Mouse (Mus musculus) midbrain, embryonic 14.5 days (tissue): Measurements from ENCODE around the gene Ntn1. TPM values are rescaled to one million over a fixed set of nuclear protein-coding genes. Genes with fewer than 3 reads are reported as not detected.

Source experiments
- ATAC-seq: fragments of 200-750 bp; cut with Nextera tagmentation; 2 replicates; pipeline ENCODE4 v1.8.0; 2017; ENCODE audit warnings: moderate number of reproducible peaks, moderate library complexity; ENCODE audit not compliant: low FRiP score, low TSS enrichment
- DNase-seq: peaks from one replicate; pipeline ENCODE4 v3.0.0-alpha.2; 2015
- H3K27ac ChIP-seq: fragments of 300-500 bp; sonication (generic); replicated peaks from 2 replicates; pipeline ENCODE4 v1.5.1; 2014; ENCODE audit warnings: mild to moderate bottlenecking, low read depth, low read length, moderate library complexity
- H3K27me3 ChIP-seq: fragments of 300-500 bp; sonication (generic); 2 replicates; pipeline ENCODE4 v1.6.1; 2014; ENCODE audit warnings: low read length, control low read depth, mixed read lengths; ENCODE audit not compliant: control insufficient read depth, insufficient read depth
- H3K36me3 ChIP-seq: fragments of 300-500 bp; sonication (generic); 2 replicates; pipeline ENCODE4 v1.6.1; 2014; ENCODE audit warnings: low read length, control low read depth; ENCODE audit not compliant: control insufficient read depth, insufficient read depth
- H3K4me1 ChIP-seq: fragments of 300-500 bp; sonication (generic); 2 replicates; pipeline ENCODE4 v1.6.1; 2014; ENCODE audit warnings: mild to moderate bottlenecking, antibody characterized with exemption, low read length, control low read depth; ENCODE audit not compliant: control insufficient read depth, insufficient read depth
- H3K4me2 ChIP-seq: fragments of 300-500 bp; sonication (generic); 2 replicates; pipeline ENCODE4 v1.6.1; 2014; ENCODE audit warnings: mild to moderate bottlenecking, low read length, moderate library complexity
- H3K4me3 ChIP-seq: fragments of 300-500 bp; sonication (generic); replicated peaks from 2 replicates; pipeline ENCODE4 v1.5.1; 2014; ENCODE audit warnings: low read depth, low read length
- H3K9ac ChIP-seq: fragments of 300-500 bp; sonication (generic); replicated peaks from 2 replicates; pipeline ENCODE4 v1.6.1; 2014; ENCODE audit warnings: mild to moderate bottlenecking, low read length, moderate library complexity
- H3K9me3 ChIP-seq: fragments of 300-500 bp; sonication (generic); 2 replicates; pipeline ENCODE4 v1.6.1; 2016; ENCODE audit warnings: low read length, control low read depth, mixed read lengths; ENCODE audit not compliant: control insufficient read depth
- WGBS: fragments of 180-500 bp; shearing (Covaris S2); extraction: QIAGEN DNeasy Blood & Tissue Kit; methylation state at CpG from one replicate; pipeline ENCODE4 v1.1.7; 2014; 5-methylcytosine and 5-hydroxymethylcytosine counted together
- polyA plus RNA-seq: library from polyadenylated mRNA; unstranded; fragments of >200 nt; fragmentation: Nextera tagmentation; extraction: Ambion mirVana; gene quantifications from 2 replicates; pipeline ENCODE4 v1.2.1, GENCODE M21; 2014

Gene Ntn1
- polyA plus RNA-seq, 1 experiment from 2014 or later = 8.4 TPM

GRCm38 (mm10) chr11:68321417-68321816, 79.2 kb downstream of the Ntn1 start:
- no peak overlapping the region for H3K9ac ChIP-seq
- no peak overlapping the region for H3K4me2 ChIP-seq
- H3K4me1 ChIP-seq = no peaks in the 10 kb centered on the region
- H3K4me3 ChIP-seq = no peak overlapping the region
- 71% methylated on average over 7 of the region's 7 CpGs for WGBS
- no peak for ATAC-seq
- no peak overlapping the region for H3K27ac ChIP-seq
- no peaks in the 10 kb centered on the region for H3K36me3 ChIP-seq
- no peaks in the 10 kb centered on the region for H3K27me3 ChIP-seq
- no peak for DNase-seq
- no peaks in the 10 kb centered on the region for H3K9me3 ChIP-seq

DNA sequence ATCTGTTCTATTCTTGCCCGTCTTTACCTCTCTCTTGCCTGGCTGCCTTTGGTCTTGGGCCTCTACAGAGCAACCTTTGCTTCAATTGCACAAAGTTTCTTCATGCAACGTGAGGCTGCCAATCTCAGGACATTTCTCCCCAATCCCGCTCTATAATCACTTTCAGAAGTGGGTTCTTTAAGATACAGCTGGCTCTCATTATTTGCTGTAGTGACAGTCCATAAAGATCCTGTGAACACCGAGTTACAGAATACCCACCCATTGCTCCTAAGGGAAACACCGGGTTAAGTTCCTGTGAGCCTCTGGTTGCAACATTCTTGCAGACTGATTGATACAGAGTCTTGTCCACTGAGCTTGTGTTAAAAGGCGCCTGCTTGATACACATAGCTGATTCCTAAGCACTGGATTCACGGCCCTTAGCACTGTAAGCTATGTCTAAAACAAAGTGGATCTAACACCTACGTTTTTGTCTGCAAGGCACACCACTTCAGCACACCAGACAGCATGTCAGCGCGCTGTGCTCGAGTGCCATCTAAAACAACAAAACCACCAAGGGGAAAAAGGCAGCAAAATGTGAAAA, 85.0 kb downstream of the Ntn1 start:
- Histone ChIP-seq H3K4me1 (0 out of 2 replicates have a peak, but pooled peaks cover 3% of the 10 kb centered on the region), H3K9ac (no peak overlapping the region), H3K27me3 (no peaks in the 10 kb centered on the region), H3K27ac (no peak overlapping the region), H3K4me3 (no peak overlapping the region), H3K4me2 (no peak overlapping the region), H3K36me3 (no peaks in the 10 kb centered on the region), H3K9me3 (no peaks in the 10 kb centered on the region)
- WGBS = 82% methylated on average over 11 of the region's 11 CpGs
- no peak for DNase-seq
- no peak for ATAC-seq

DNA sequence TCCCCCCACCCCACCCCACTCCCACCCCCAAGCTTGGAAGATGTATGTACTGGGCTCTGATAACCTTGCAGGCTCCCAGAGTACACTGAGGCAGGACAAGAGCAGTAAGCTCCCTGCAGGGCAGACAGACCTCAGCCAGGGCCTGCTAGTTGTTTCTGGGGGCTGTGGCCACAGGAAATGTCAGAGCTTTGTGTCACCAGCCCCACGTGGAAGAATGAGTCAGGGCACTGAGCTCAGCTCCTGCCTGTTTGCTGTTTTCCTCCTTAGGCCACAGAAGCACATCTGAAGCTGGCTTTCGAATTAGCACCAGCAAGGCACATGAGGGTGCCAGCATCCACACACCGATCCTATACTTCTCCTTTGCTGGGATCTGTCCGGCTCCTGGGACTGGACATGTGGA, 86.8 kb downstream of the Ntn1 start:
- DNase-seq (no peak), ATAC-seq (no peak)
- WGBS = 64% methylated on average over 4 of the region's 4 CpGs
- Histone ChIP-seq H3K4me2 (no peak overlapping the region), H3K9ac (no peak overlapping the region; the same call in 1 of the 2 replicates), H3K9me3 (no peaks in the 10 kb centered on the region), H3K27me3 (no peaks in the 10 kb centered on the region), H3K4me3 (no peak overlapping the region), H3K4me1 (0 out of 2 replicates have a peak, but pooled peaks cover 6% of the 10 kb centered on the region), H3K36me3 (no peaks in the 10 kb centered on the region), H3K27ac (no peak overlapping the region)

- H3K27me3 ChIP-seq = no peaks in the 10 kb centered on the region
- no peak overlapping the region for H3K27ac ChIP-seq
- no peak overlapping the region for H3K4me2 ChIP-seq
- no peaks in the 10 kb centered on the region for H3K36me3 ChIP-seq
- no peak overlapping the region for H3K9ac ChIP-seq
- WGBS = 30% methylated on average over 7 of the region's 7 CpGs
- no peak overlapping the region for H3K4me3 ChIP-seq
- 0 out of 2 replicates have a peak, but pooled peaks cover 6% of the 10 kb centered on the region for H3K4me1 ChIP-seq
- ATAC-seq (no peak), DNase-seq (peak; percentile 18)
- H3K9me3 ChIP-seq = no peaks in the 10 kb centered on the region
Observed at GRCm38 (mm10) chr11:68313065-68313464, 87.6 kb downstream of the Ntn1 start.

DNA sequence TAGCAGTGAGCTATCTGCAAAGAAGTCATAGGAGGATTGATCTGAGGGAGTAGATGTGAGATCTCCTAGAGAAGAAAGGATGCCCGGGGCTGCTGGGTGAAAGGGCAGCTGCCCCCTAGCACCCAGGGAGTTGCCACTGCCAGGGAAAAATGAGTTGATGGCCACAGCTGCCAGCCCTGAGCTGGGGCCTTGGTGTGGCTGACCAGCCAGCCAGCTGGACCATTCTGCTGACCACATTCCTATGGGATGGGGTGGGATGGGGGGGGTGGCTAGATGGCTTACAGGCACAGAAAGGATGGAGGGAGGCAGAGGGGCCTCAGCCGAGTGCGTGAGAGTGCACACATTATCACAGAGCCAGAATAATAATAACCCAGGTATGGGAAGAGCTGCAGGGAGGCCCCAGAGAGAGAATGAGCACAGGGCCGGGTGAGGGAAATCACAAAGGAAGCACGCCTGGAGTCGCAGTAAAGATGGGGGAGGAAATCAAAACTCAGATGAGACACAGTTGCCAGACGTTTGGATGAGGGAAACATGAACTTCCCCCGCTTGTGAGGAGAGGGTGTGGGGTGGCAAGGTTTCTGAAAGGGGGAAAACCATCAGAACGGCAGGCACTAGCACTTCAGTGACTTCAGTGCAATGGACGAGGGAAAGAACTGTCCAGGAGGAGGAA, 91.6 kb downstream of the Ntn1 start:
- H3K27ac ChIP-seq = no peak overlapping the region
- no peaks in the 10 kb centered on the region for H3K9me3 ChIP-seq
- DNase-seq (no peak), ATAC-seq (no peak)
- H3K4me2 ChIP-seq = no peak overlapping the region
- no peaks in the 10 kb centered on the region for H3K27me3 ChIP-seq
- H3K36me3 ChIP-seq = no peaks in the 10 kb centered on the region
- H3K4me3 ChIP-seq = no peak overlapping the region
- 50% methylated on average over 10 of the region's 10 CpGs for WGBS
- 0 out of 2 replicates have a peak, but pooled peaks cover 6% of the 10 kb centered on the region for H3K4me1 ChIP-seq
- H3K9ac ChIP-seq = no peak overlapping the region

DNA sequence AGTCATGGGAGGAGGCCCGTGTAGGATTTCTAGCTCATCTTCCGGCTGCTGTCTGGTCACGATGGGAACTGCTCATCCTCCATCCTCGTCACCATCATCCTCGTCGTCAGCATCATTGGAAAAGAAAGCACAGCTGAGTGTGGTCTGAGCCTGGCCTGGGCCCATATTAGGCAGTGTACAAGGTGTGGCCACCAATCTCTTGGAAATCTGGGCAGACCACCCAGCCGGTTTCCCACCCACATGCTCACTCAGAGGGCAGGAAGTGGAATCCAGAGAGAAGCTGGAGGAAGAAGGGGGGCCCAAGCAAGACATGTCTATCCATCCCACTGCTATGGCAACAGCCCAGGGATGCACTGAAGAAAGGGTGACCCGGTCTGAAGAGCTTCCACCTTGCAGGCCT, 94.6 kb downstream of the Ntn1 start:
- Histone ChIP-seq H3K4me1 (0 out of 2 replicates have a peak, but pooled peaks cover 3% of the 10 kb centered on the region), H3K9me3 (no peaks in the 10 kb centered on the region), H3K36me3 (no peaks in the 10 kb centered on the region), H3K4me3 (no peak overlapping the region), H3K27ac (no peak overlapping the region), H3K4me2 (no peak overlapping the region), H3K9ac (no peak overlapping the region), H3K27me3 (no peaks in the 10 kb centered on the region)
- no peak for DNase-seq
- WGBS = 83% methylated on average over 8 of the region's 8 CpGs
- no peak for ATAC-seq

DNA sequence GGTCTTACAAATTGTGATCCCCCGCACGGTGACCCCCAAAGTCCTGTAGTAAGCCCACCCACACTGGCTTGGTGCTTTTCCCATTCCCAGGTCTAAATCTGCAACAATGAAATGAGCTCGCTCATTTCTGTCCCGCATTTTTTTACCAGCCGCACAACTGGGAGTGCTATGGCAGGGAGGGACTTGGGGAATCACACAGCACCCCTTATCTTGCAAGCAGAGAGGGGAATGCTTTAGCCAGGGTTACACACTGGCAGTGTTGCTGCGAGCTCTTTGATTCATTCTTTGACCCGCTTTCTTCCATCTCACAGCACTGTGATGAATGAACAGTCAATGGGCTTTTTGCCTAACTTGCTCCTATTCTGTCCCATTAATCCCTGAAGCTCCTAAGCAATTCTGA, 98.3 kb downstream of the Ntn1 start:
- H3K27ac ChIP-seq = no peak overlapping the region
- H3K4me2 ChIP-seq = no peak overlapping the region
- H3K9me3 ChIP-seq = no peaks in the 10 kb centered on the region
- ATAC-seq = no peak
- no peaks in the 10 kb centered on the region for H3K36me3 ChIP-seq
- WGBS = 67% methylated on average over 7 of the region's 7 CpGs
- H3K27me3 ChIP-seq = 0 out of 2 replicates have a peak, but pooled peaks cover 5% of the 10 kb centered on the region
- no peak overlapping the region for H3K9ac ChIP-seq
- no peaks in the 10 kb centered on the region for H3K4me1 ChIP-seq
- no peak overlapping the region for H3K4me3 ChIP-seq
- no peak for DNase-seq

- ATAC-seq (no peak), DNase-seq (no peak)
- Histone ChIP-seq H3K4me3 (no peak overlapping the region), H3K4me1 (no peaks in the 10 kb centered on the region), H3K27ac (no peak overlapping the region), H3K36me3 (no peaks in the 10 kb centered on the region), H3K9ac (no peak overlapping the region), H3K27me3 (0 out of 2 replicates have a peak, but pooled peaks cover 5% of the 10 kb centered on the region), H3K9me3 (no peaks in the 10 kb centered on the region), H3K4me2 (no peak overlapping the region)
- 85% methylated on average over 4 of the region's 4 CpGs for WGBS
Observed at GRCm38 (mm10) chr11:68301660-68302059, 99.0 kb downstream of the Ntn1 start.

DNA sequence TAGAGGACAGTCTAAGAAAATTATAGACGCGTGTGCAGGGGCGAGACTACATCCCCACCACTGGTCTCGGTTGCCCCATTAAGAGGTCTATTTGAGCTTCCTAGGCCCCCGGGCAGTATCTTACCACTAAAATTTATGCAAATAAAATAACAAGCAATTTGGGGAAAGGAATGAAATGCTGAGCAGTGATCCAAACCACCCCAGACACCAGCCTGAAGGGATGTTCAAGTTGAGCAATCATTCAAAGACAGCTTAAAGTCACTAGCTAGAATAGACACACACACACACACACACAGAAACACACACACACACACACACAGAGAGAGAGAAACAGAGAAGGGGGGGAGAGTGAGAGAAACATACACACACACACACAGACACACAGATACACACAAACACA, 105.1 kb downstream of the Ntn1 start:
- DNase-seq (no peak), ATAC-seq (no peak)
- Histone ChIP-seq H3K36me3 (no peaks in the 10 kb centered on the region), H3K4me2 (no peak overlapping the region), H3K9me3 (no peaks in the 10 kb centered on the region), H3K4me3 (no peak overlapping the region), H3K4me1 (0 out of 2 replicates have a peak, but pooled peaks cover 4% of the 10 kb centered on the region), H3K27ac (no peak overlapping the region), H3K27me3 (0 out of 2 replicates have a peak, but pooled peaks cover 3% of the 10 kb centered on the region), H3K9ac (no peak overlapping the region)
- WGBS = 81% methylated on average over 5 of the region's 5 CpGs
